Mouse (Mus musculus): Measurements from ENCODE around the gene Spaca4.

Gene Spaca4

DNA sequence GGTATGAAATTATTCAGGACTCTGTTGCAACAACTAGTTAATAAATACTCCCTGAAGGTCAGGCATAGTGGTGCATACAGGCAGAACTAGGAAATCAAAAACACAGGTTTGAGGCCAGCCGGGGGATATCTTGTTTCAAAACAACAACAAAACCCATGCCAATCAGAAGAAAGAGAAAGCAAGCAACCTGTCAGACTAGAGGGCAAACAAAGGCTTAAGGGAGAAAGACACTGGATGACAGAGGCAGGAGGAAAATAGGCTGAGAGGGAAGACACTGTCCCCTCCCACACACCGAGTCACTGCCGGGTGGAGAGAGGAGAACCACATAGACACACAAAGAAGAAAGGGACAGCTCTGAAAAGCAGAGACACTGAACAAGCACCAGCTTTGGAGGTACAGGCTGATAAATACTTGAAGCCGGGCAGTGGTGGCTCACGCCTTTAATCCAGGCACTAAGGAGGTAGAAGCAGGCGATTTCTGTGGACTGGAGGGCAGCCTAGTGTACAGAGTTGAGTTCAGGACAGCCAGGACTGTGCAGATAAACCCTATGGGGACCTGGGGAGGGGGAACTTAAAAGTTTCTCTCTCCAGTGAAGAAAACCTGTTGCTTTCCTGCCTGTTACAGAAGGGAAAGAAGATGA, 11.6 kb downstream of the Spaca4 start:
- intact Hi-C loops (cut with DNase I): no loop called here

- intact Hi-C loops (cut with DNase I): no loop called here
These were observed 12.2 kb downstream of the Spaca4 start for GRCm38 (mm10) chr7:45713396-45713795.

DNA sequence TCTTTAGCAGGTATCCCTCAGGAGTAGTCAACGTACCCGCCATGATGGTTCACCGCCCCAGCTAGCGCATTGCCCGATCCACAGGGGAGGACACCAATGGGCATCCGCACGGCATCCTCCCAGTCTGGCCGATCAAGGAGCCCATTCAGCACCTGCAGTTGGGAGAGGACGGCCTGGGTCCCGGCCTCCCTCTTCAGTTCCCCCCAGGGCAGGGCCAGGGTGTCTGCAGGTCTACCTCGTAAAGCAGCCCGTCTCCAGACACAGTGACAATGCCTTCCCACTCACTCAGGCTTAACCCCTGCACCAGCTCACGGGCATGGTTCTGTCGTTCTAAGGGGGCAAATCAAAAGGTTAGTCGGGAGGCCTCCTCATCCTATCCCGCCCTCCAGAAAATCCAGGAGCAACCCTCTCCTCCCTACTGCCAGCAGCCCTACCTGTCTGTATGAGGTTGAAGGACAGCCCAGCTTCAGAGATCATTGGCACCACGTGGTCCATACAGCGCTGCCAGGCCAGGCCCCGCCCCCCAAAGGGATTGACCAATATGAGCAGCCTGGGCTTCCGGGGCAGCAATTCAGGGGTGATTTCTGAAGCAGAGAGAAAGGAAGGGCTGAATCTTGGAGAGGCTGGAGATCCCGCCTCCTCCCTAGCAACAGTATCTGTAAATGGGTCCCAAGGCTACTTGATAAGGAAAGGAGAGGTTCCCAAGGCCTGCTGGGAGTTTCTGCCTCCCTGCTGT, 13.4 kb downstream of the Spaca4 start:
- intact Hi-C loops (cut with DNase I): no loop called here

DNA sequence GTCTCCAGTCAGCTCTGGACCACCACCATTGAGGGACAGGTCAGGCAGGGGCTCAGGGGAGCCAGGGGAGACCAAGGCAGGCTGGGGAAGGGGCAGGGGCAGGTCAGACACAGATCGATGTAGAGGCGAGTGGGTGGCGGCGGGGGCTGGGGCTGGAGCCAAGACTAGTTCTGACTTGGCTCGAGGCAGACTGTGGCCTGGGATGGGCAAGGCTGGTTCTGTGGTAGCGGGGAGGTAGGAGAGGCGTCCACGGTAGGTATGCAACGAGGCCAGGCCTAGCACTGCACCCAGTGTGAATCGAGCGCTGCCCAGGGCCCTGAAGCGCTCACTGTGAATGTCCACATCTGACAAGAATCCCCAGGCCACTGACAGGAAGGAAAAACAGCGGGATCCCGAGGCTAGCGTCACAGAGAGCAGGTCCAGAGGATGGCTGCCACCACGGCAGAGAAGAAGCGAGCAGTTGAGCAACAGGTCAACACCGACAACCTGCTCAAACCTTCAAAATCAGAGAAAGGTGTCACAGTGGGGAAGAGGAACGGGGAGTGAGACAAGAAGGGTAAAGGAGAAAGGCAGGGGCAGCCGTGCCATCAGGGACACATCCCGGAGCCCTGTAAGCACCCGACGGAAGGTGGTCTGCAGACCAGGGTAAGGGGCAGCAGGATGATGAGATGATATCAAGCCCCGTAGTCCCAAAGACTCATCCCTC, 14.1 kb downstream of the Spaca4 start:
- intact Hi-C loops (cut with DNase I): no loop called here

DNA sequence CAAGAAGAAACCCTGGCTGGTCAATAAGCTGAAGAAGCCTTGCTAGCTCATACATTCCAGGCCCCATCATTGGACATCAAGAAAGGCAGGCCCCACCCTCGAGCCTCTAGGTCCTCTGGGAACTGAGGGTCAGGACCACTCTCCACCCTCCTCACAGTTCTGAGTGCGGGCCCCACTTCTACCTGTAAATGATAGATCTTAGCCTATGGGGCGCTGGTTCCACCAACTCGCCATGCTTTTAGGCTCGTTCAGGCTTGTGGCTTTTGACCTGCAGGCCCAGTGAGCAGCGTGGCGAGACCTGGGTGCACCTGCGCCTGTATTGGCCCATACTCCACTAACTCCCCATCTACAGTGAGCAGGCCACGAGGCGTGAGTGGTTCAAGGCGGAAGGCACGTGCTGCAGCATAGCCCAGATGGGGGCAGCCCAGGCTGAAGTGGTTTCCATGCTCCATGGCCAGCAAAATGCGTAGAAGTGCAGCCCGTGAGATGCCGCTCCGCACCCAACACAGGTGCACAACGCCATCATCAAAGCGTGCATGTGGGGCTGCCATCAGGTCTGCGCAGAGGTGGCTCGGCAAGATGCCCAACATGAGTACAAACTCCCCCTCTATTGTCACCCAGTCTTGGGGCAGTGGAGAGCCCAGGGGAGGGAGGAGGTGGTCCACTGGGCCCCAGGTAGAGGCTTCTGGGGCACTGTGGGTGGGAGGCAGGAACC, 15.0 kb downstream of the Spaca4 start:
- intact Hi-C loops (cut with DNase I): no loop called here

GRCm38 (mm10) chr7:45709677-45710355, 15.8 kb downstream of the Spaca4 start:
- intact Hi-C loops (cut with DNase I): no loop called here

GRCm38 (mm10) chr7:45709036-45709435, 16.6 kb downstream of the Spaca4 start:
- intact Hi-C loops (cut with DNase I): no loop called here

DNA sequence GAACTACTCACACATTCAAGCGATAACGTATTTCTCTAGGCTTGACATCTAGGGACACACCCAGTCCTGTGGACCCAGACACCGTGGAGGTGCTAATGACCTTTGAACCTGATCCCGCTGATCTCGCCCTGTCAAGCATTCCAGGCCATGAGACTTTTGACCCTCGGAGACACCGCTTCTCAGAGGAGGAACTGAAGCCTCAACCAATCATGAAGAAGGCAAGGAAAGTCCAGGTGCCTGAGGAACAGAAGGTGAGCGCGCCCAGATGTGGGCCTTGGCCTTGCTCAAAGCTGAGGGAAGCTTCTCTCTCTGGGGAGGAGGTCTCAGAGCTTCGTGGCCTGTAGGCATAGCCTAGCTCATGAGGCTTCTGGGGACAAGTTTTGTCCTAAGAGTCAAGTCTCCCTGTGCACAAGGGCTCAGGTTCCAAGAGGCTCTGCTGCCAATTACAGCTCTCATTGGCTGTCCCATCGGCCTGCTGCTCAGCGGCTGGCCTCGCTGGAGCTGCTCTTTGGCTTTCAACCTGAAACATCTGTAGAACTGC, 17.3 kb downstream of the Spaca4 start:
- intact Hi-C loops (cut with DNase I): no loop called here

DNA sequence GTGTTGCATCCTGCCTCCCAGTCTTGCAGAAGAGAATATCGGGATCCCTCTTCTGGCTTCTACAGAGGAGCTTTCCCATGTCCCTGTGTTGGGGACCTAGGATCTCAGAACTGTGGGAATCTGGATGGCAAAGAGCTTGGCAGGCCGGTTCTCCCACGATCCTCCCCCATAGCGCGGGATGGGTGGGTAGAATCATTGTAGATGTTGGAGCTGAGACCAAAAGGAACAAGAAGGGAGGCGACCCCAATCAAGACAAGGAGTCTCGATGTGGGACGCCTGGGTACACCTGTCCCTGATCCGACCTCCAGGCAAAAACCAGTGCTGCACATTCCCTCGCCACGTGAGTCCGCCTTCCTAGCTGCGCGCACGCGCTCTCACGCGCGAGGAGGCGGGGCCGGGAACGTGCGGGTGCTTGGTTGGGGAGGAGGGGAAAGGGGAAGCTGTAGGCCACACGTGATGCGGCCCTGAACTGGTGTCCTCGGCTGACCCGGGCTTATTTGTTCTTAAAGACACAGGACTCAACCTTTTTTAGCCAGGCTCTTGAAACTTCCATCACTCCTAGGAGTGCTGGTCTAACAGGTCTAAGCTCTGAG, 18.1 kb downstream of the Spaca4 start:
- intact Hi-C loops (cut with DNase I): no loop called here

GRCm38 (mm10) chr7:45706721-45707241, 18.8 kb downstream of the Spaca4 start:
- intact Hi-C loops (cut with DNase I): no loop called here

DNA sequence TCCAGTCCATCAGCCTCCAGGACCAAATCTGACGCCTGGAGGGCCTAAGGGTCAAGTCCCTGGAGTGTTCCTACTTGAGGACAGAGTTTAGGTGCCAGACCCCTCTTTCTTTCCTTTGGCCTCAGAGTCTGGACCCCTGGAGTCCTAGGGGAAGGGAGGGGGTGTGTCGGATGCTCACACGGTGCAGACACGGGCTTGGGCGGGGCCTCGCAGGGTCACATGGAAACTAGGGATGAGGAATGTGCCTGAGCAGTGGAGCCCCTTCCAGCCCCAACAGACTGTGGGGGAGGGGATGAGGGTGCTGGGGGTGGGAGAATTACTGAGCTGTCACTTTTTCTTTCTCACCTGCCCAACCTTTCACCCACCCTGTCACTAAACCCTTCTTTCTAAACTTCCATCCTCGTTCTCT, 19.7 kb downstream of the Spaca4 start:
- intact Hi-C loops (cut with DNase I): no loop called here

DNA sequence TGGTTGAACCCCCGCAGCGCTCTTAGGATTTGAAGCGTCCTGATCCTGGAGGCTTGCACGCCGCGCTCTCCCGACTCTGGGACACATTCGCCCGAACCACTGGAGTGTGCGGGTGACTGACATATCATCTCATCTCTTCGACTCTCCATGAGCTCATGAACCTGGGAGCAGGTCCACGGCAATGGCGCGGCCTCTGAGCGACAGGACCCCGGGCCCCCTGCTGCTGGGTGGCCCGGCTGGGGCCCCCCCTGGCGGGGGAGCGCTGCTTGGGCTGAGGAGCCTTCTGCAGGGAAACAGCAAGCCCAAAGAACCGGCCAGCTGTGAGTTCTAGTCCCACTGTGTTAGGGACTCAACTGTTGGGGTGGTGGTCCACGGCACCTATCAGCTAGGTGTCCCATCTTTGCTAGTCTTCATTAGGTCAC, 20.2 kb downstream of the Spaca4 start:
- intact Hi-C loops (cut with DNase I): no loop called here

DNA sequence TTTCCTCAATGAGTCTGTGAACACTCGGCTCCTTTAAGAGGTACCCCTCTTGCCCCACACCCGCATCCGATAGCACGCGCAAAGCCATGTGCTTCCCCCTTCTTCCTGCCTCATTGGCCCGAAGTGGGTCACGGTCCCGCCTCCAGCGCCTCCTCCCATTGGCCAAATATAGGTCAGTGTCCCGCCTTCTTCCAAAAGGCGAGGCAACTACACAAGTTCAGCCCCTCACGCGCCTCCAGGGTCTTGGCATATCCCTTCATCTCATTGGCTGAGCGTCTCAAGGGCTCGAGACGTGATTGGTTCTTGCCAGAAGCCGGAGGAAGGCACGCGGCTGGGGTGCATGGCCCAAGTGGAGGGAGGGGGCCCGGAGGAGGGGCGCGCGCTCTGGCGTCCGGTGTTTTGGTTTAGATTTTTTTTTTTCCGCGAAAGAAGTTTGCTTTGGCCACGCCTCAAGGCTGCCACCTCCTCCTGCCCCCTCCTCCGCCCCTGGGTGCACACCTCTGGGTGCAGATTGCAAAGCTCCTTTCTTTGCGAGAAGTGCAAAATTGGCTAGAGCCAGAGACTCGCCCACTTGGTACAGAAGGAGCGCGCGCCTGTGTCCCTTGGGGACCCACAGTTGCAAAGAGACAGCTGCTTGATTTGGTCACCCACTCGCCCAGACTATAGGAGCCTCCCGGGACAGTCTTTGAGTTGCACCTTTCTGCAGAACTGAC, 20.7 kb downstream of the Spaca4 start, which contains the start of gene Dbp:
Dbp (plus strand) TSS at position 359 of the 713 bp plus-strand sequence.
- intact Hi-C loops (cut with DNase I): no loop called here

DNA sequence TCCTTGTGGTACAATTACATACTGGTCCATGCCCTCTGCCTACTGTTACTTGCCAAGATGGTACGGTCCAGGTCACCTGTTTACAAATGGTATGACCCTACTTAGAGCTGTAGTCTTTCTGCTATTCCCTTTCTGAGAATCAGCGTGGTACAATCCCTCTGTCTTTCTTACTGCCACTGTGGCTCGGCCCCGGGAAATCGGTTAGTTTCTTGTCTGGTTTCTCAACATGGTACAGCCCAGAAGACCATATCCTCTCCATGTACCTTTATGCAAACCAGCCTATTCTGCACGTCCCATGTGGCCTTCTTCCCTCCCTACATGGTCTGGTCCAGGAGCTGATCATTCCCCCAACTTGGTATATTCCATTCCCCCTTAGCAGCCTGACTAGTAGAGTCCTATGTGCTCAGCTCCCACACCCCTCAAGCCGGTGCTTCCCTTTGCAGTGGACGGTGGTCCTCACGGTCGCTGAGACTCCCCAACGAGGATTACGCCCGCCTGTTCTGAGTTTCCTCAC, 21.5 kb downstream of the Spaca4 start:
- intact Hi-C loops (cut with DNase I): no loop called here

DNA sequence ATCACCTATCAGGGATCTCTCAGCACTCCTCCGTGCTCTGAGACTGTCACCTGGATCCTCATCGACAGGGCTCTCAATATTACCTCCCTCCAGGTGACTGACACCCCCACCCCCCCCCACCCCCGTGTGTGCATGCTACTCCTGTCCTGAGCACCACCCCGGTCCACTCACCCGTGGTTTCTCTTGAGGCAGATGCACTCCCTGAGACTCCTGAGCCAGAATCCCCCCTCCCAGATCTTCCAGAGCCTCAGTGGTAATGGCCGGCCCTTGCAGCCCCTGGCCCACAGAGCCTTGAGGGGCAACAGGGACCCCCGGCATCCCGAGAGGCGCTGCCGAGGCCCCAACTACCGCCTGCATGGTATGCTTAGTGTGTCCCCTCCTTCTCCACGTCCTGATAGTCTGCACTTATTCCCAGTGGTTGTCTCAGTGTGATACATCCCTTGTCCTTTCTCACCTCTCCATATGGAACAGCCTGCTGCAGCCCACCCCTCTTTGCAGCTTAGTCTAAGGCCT, 22.0 kb downstream of the Spaca4 start:
- intact Hi-C loops (cut with DNase I): no loop called here

DNA sequence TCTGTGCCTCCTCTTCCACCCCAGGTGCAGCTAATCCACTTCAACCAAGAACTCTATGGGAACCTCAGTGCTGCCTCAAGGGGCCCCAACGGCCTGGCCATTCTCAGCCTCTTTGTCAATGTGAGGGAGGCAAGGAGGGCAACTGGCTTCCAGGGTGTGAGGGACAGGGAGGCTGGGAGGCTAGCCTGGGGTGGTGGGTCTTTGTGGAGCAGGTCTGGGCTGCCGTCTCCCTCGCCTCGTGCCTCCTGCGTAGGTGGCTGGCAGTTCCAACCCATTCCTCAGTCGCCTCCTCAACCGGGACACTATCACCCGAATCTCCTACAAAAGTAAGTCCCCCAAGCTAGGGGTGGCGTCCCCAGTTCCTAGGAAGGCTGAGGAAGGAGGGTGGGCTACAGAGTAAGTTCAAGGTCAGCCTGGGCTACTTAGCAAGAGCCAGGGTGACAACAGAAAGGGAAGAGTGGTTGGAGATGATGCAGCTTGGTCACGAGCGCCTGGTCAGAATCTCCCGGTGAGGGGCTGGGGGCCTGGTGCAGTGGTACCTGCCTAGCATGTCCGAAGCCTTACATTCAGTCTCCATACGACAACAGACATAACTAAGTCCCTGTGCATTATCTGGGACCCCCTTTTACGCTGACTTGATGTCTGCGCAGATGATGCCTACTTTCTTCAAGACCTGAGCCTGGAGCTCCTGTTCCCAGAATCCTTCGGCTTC, 22.6 kb downstream of the Spaca4 start:
- intact Hi-C loops (cut with DNase I): no loop called here

- intact Hi-C loops (cut with DNase I): no loop called here
These were observed 23.3 kb downstream of the Spaca4 start for GRCm38 (mm10) chr7:45702316-45702715.

DNA sequence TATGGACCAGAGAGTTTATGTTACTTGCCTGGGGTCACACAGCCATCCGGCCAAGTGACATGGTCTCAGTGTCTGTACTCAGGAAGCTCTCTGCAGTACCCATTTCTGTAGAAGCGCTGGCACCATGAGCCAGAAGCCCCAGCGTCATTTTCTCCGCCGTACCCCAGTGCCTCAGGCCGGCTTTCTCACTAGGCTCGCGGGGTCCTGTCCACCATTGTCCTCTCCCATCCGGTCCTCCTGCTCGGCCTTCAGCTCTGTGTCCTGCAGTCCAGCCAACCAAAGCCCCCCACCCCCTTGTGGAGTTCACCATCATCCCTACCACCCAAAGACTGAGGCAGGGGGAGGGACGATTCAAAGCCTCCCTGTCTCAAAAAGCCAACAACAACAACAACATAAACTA, 24.0 kb downstream of the Spaca4 start:
- intact Hi-C loops (cut with DNase I): no loop called here

All from adrenal gland (tissue).